Mouse (Mus musculus): ENCODE measurements around the gene 6430548M08Rik. TPM values are rescaled to one million over a fixed set of nuclear protein-coding genes. Genes with fewer than 3 reads are reported as not detected.

6430548M08Rik gene
- polyA plus RNA-seq (2015; fragmentation: Nextera tagmentation; extraction: Ambion mirVana): 3.0 and 4.4 TPM in 2 replicates

DNA sequence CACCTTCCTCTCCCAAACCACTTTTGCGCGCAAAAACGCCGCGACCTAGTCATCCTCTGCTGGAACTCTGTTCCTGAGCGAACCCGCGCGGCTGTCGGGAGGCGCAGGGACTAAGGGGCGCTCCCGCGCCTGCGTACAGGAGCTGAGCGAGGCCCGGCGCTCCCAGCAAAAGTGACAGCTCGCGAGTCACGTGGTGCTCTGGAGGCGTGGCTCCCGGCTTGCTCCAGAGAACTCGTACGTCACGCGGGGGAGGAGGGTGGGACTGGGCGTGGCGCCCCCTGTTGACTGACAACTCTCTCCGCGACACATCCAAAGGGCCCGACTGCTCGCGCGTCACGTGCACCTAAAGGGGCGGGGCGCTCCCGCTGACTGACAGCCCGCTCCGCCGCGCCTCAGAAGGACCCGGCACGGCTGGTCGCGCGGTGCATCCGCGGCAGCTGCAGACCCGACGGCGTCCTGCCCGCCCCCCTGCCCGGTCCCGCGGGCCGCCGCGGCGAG lies at the start of gene 6430548M08Rik:
TSS of gene 6430548M08Rik (plus strand) at position 395 of the 498 bp plus-strand sequence.
- Histone ChIP-seq H3K9ac (ENCODE audit: low read depth, low read length) (peak within 1 kb of the TSS; percentile 78), H3K36me3 (ENCODE audit: control insufficient read depth, insufficient read depth) (no peaks in the 10 kb centered on the region), H3K27me3 (ENCODE audit: control insufficient read depth, insufficient read depth, low read depth, low read length) (peaks cover 33% of the 10 kb centered on the region), H3K4me2 (ENCODE audit: low read depth, low read length) (peak within 1 kb of the TSS; percentile 92), H3K9me3 (replicated peaks; ENCODE audit: control insufficient read depth, low read length) (no peaks in the 10 kb centered on the region), H3K4me3 (ENCODE audit: low read depth, low read length) (peak within 1 kb of the TSS; percentile 67), H3K4me1 (ENCODE audit: control insufficient read depth, low read depth, low read length) (peaks cover 12% of the 10 kb centered on the region), H3K27ac (ENCODE audit: low read length) (peak within 1 kb of the TSS; percentile 82)
- peak; percentile 93 for ATAC-seq (ENCODE audit: low read depth)
- 0% methylated on average over 56 of the region's 61 CpGs for WGBS (ENCODE audit: insufficient replicate concordance)

DNA sequence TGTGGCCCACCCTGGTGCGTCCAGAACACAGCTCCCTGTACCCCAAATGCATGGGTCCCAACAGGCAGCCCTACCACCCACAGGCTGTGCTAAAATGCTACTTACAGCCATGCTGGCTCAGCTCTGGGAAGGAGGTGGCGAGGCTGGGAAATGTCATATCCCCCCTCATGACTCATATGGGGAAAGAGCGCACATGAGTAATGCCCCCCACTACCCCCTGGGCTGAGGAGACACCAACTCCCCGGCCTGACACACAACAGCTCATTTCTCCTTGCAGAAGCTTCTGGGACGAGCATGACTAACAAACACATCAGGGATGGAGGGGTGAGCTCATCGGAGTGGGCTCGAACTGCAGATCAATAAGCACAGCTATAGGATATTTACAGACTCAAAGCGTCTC lies 48.3 kb upstream of the 6430548M08Rik start:
- H3K27me3 ChIP-seq (ENCODE audit: control insufficient read depth, insufficient read depth, low read depth, low read length): no peaks in the 10 kb centered on the region
- no peak overlapping the region for H3K4me2 ChIP-seq (ENCODE audit: low read depth, low read length)
- H3K27ac ChIP-seq (ENCODE audit: low read length): no peak overlapping the region
- 72% methylated on average over 8 of the region's 8 CpGs for WGBS (ENCODE audit: insufficient replicate concordance)
- H3K9me3 ChIP-seq (replicated peaks; ENCODE audit: control insufficient read depth, low read length): no peaks in the 10 kb centered on the region
- no peaks in the 10 kb centered on the region for H3K4me1 ChIP-seq (ENCODE audit: control insufficient read depth, low read depth, low read length)
- H3K9ac ChIP-seq (ENCODE audit: low read depth, low read length): no peak overlapping the region
- H3K4me3 ChIP-seq (ENCODE audit: low read depth, low read length): no peak overlapping the region
- no peaks in the 10 kb centered on the region for H3K36me3 ChIP-seq (ENCODE audit: control insufficient read depth, insufficient read depth)
- no peak for ATAC-seq (ENCODE audit: low read depth)

DNA sequence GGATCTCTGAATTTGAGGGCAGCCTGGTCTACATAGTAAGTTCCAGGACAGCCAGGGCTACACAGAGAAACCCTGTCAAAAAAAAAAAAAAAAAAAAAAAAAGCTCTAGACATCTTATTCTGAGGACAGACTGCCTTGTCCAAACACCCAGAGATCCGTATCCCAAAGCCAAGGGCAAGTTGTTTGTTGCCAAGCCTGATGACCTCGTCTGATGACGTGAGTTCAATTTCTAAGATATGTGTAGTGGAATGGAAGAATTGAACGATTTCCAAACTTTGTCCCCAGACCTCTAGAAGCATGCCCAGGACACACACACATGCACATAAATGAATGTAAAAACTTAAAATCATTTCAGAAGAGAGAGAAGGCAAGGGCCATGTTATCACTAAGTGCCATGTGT lies 47.7 kb upstream of the 6430548M08Rik start:
- Histone ChIP-seq H3K9ac (ENCODE audit: low read depth, low read length) (no peak overlapping the region), H3K4me2 (ENCODE audit: low read depth, low read length) (no peak overlapping the region), H3K36me3 (ENCODE audit: control insufficient read depth, insufficient read depth) (no peaks in the 10 kb centered on the region), H3K9me3 (replicated peaks; ENCODE audit: control insufficient read depth, low read length) (no peaks in the 10 kb centered on the region), H3K27me3 (ENCODE audit: control insufficient read depth, insufficient read depth, low read depth, low read length) (no peaks in the 10 kb centered on the region), H3K27ac (ENCODE audit: low read length) (no peak overlapping the region), H3K4me3 (ENCODE audit: low read depth, low read length) (no peak overlapping the region), H3K4me1 (ENCODE audit: control insufficient read depth, low read depth, low read length) (no peaks in the 10 kb centered on the region)
- 62% methylated on average over 4 of the region's 4 CpGs for WGBS (ENCODE audit: insufficient replicate concordance)
- ATAC-seq (ENCODE audit: low read depth): no peak

DNA sequence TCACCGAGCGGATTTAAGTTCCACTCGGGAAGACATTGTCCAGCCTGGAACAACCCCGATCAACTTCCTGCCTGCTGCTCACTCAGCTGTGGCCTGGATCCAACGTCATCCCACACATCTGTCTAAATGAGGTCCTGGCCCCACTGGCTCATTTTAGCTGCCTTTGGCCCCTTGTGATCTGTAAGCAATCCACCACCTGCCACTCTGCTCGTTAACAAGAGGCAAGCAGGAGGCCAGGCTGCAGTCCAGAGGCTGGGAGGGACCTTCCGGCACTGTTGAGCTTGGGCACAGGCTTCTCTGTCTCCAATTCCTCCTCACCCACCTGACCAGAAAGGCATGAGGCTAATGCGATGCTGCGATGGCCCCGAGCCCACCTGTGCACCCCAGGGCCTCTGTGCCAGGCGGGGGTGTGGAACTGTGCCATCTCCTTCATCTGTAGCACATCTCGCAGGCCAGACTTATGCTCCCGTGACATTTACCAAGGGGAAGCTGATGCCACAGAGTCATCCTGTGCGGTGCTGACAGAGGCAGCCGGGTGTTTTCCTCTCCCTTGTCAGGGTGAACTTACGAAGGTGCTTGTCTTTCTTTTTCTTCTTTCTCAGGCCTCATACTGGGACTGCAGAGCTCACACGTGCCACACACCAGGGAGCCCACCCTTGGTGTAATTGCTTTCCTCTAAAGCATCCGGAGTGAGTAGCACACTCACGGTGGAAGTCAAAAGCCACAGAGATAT lies 45.9 kb upstream of the 6430548M08Rik start:
- no peaks in the 10 kb centered on the region for H3K36me3 ChIP-seq (ENCODE audit: control insufficient read depth, insufficient read depth)
- no peaks in the 10 kb centered on the region for H3K27me3 ChIP-seq (ENCODE audit: control insufficient read depth, insufficient read depth, low read depth, low read length)
- no peaks in the 10 kb centered on the region for H3K4me1 ChIP-seq (ENCODE audit: control insufficient read depth, low read depth, low read length)
- H3K9me3 ChIP-seq (replicated peaks; ENCODE audit: control insufficient read depth, low read length): no peaks in the 10 kb centered on the region
- H3K4me3 ChIP-seq (ENCODE audit: low read depth, low read length): no peak overlapping the region
- ATAC-seq (ENCODE audit: low read depth): no peak
- WGBS (ENCODE audit: insufficient replicate concordance): 55% methylated on average over 19 of the region's 19 CpGs
- no peak overlapping the region for H3K27ac ChIP-seq (ENCODE audit: low read length)
- no peak overlapping the region for H3K4me2 ChIP-seq (ENCODE audit: low read depth, low read length)
- no peak overlapping the region for H3K9ac ChIP-seq (ENCODE audit: low read depth, low read length)

DNA sequence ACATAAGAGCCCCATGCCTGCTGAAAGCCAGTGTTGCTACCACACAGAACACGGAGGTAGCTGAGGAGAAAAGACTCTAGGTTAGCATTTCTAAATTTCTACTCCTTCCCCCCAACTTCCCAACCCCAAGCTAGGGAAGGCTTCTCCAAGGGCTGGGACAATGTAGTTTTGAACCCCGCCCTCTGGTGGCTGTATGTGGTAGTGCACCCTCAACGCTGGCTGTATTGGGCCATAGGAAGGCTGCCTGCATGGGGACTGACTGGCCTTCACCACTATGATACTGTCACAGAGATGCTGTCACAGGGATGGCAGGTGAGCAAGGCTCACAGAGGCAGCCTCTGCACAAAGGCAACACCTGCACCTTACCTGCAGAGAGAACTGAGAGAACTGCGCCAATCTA lies 42.3 kb upstream of the 6430548M08Rik start:
- H3K4me2 ChIP-seq (ENCODE audit: low read depth, low read length): no peak overlapping the region
- no peak overlapping the region for H3K9ac ChIP-seq (ENCODE audit: low read depth, low read length)
- no peak overlapping the region for H3K4me3 ChIP-seq (ENCODE audit: low read depth, low read length)
- peak; percentile 58; the same call in 1 of the 2 replicates for ATAC-seq (ENCODE audit: low read depth)
- no peaks in the 10 kb centered on the region for H3K9me3 ChIP-seq (replicated peaks; ENCODE audit: control insufficient read depth, low read length)
- 24% methylated on average over 4 of the region's 4 CpGs for WGBS (ENCODE audit: insufficient replicate concordance)
- no peaks in the 10 kb centered on the region for H3K27me3 ChIP-seq (ENCODE audit: control insufficient read depth, insufficient read depth, low read depth, low read length)
- H3K4me1 ChIP-seq (ENCODE audit: control insufficient read depth, low read depth, low read length): no peaks in the 10 kb centered on the region
- no peaks in the 10 kb centered on the region for H3K36me3 ChIP-seq (ENCODE audit: control insufficient read depth, insufficient read depth)
- H3K27ac ChIP-seq (ENCODE audit: low read length): no peak overlapping the region

DNA sequence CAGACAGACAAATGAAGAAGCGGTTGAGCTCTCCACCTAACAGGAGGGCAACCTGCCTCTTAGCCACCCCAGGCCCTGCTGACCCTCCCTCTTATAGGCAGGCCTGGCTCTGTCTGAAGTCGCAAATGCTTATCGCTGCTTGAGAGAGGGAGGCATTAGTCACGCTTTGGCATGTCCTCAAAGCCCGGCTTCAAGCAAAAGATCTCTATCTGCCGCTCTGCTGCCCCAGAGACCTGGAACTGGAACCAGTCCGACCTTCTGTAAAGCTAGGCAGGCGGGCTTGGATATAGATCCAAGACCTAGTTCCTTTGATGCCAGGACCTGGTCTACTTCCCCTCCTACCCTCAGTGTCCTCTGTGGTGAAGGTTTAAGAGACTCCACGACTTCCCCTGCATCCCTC lies 41.7 kb upstream of the 6430548M08Rik start:
- H3K36me3 ChIP-seq (ENCODE audit: control insufficient read depth, insufficient read depth): no peaks in the 10 kb centered on the region
- H3K27ac ChIP-seq (ENCODE audit: low read length): no peak overlapping the region
- no peak overlapping the region for H3K4me2 ChIP-seq (ENCODE audit: low read depth, low read length)
- ATAC-seq (ENCODE audit: low read depth): no peak
- no peaks in the 10 kb centered on the region for H3K9me3 ChIP-seq (replicated peaks; ENCODE audit: control insufficient read depth, low read length)
- H3K4me3 ChIP-seq (ENCODE audit: low read depth, low read length): no peak overlapping the region
- H3K9ac ChIP-seq (ENCODE audit: low read depth, low read length): no peak overlapping the region
- 64% methylated on average over 9 of the region's 9 CpGs for WGBS (ENCODE audit: insufficient replicate concordance)
- no peaks in the 10 kb centered on the region for H3K27me3 ChIP-seq (ENCODE audit: control insufficient read depth, insufficient read depth, low read depth, low read length)
- H3K4me1 ChIP-seq (ENCODE audit: control insufficient read depth, low read depth, low read length): no peaks in the 10 kb centered on the region

DNA sequence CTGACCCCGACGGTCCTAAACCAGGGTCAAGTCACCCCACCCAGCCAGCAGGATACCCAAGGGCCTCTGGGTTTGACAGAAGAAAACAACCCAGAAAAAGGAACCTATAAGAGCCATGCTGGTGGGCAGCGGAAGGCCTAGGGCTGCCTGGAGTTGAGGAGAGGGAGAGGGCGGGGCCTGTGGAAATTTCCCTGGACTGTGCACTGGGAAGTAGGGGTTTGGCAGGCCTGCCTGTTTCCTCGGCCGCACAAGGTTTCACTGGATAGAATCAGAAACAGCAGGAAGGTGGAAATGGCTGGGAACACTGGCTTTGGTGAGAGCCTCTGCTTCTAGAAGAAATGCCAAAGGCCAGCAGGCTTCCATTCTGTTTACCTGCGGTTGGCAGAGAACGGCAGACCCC lies 41.1 kb upstream of the 6430548M08Rik start:
- WGBS (ENCODE audit: insufficient replicate concordance): 68% methylated on average over 8 of the region's 8 CpGs
- H3K36me3 ChIP-seq (ENCODE audit: control insufficient read depth, insufficient read depth): no peaks in the 10 kb centered on the region
- H3K4me2 ChIP-seq (ENCODE audit: low read depth, low read length): no peak overlapping the region
- no peak overlapping the region for H3K9ac ChIP-seq (ENCODE audit: low read depth, low read length)
- H3K4me1 ChIP-seq (ENCODE audit: control insufficient read depth, low read depth, low read length): no peaks in the 10 kb centered on the region
- no peak overlapping the region for H3K27ac ChIP-seq (ENCODE audit: low read length)
- no peaks in the 10 kb centered on the region for H3K9me3 ChIP-seq (replicated peaks; ENCODE audit: control insufficient read depth, low read length)
- no peaks in the 10 kb centered on the region for H3K27me3 ChIP-seq (ENCODE audit: control insufficient read depth, insufficient read depth, low read depth, low read length)
- ATAC-seq (ENCODE audit: low read depth): no peak
- H3K4me3 ChIP-seq (ENCODE audit: low read depth, low read length): no peak overlapping the region

DNA sequence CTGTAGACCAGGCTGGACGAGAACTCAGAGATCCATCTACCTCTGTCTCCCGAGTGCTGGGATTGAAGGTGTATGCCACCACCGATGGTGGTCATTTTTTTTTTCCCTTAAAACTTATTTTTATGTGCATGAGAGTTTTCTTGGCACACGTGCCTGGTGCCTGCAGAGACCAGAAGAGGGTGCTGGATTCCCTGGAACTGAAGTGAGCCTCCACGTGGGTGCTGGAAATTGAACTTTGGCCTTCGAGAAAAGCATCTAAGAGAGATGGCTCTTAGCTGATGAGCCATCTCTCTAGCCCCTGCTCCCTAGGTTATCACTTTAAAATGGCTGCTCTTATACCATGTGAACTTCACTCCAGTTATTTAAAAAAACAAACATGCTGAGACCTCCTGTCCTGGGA lies 39.4 kb upstream of the 6430548M08Rik start:
- no peak for ATAC-seq (ENCODE audit: low read depth)
- WGBS (ENCODE audit: insufficient replicate concordance): 56% methylated on average over 6 of the region's 6 CpGs
- Histone ChIP-seq H3K4me3 (ENCODE audit: low read depth, low read length) (no peak overlapping the region), H3K9ac (ENCODE audit: low read depth, low read length) (no peak overlapping the region), H3K36me3 (ENCODE audit: control insufficient read depth, insufficient read depth) (no peaks in the 10 kb centered on the region), H3K4me2 (ENCODE audit: low read depth, low read length) (no peak overlapping the region), H3K9me3 (replicated peaks; ENCODE audit: control insufficient read depth, low read length) (no peaks in the 10 kb centered on the region), H3K27me3 (ENCODE audit: control insufficient read depth, insufficient read depth, low read depth, low read length) (no peaks in the 10 kb centered on the region), H3K27ac (ENCODE audit: low read length) (no peak overlapping the region), H3K4me1 (ENCODE audit: control insufficient read depth, low read depth, low read length) (no peaks in the 10 kb centered on the region)

DNA sequence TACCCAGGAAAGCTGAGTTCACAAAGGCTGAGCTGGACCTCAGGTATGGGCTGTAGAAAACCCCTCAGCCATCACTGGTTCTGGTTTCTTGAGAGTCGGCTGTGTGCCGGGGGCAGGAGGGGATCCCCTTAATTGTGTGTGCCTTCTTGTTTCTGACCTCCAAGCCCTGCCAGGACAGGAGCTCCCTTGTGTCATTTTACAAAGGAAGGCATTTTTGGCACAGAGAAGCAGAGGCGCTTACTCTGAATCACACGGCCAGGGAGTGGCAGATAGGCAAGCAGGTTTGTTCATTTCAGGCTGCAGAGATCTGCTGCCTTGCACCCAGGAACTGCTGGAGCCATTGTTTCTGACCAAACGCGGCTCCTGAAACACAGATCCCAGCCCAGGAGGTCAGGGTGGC lies 38.6 kb upstream of the 6430548M08Rik start:
- Histone ChIP-seq H3K36me3 (ENCODE audit: control insufficient read depth, insufficient read depth) (no peaks in the 10 kb centered on the region), H3K9ac (ENCODE audit: low read depth, low read length) (no peak overlapping the region), H3K4me1 (ENCODE audit: control insufficient read depth, low read depth, low read length) (no peaks in the 10 kb centered on the region), H3K27ac (ENCODE audit: low read length) (no peak overlapping the region), H3K4me3 (ENCODE audit: low read depth, low read length) (no peak overlapping the region), H3K4me2 (ENCODE audit: low read depth, low read length) (no peak overlapping the region), H3K27me3 (ENCODE audit: control insufficient read depth, insufficient read depth, low read depth, low read length) (no peaks in the 10 kb centered on the region), H3K9me3 (replicated peaks; ENCODE audit: control insufficient read depth, low read length) (no peaks in the 10 kb centered on the region)
- ATAC-seq (ENCODE audit: low read depth): no peak
- WGBS (ENCODE audit: insufficient replicate concordance): 48% methylated on average over 6 of the region's 6 CpGs

All from liver, embryonic 16.5 days (tissue).